Mouse (Mus musculus) spleen, adult 2 months (tissue): Measurements from ENCODE around the gene Helq.

Experiments used
- CTCF ChIP-seq: fragments of 200-500 bp; IDR thresholded peaks from 2 replicates; pipeline ENCODE4 v1.5.1; 2011; ENCODE audit warnings: mild to moderate bottlenecking, inconsistent platforms; ENCODE audit not compliant: insufficient read depth, insufficient read length, insufficient replicate concordance; ENCODE audit errors: extremely low read depth
- POLR2A ChIP-seq: fragments of 200-500 bp; IDR thresholded peaks from 2 replicates; pipeline ENCODE4 v1.6.1; 2011; ENCODE audit warnings: low read depth, low read length, inconsistent platforms

GRCm38 (mm10) chr5:100818341-100818740 is 19.9 kb upstream of the Helq start:
- TF ChIP-seq POLR2A: no peak
- no peak for TF ChIP-seq CTCF
